Mouse (Mus musculus): Measurements from ENCODE around the gene Gk. TPM values are rescaled to one million over a fixed set of nuclear protein-coding genes. Genes with fewer than 3 reads are reported as not detected.

Gk gene
- polyA plus RNA-seq, 2 experiments, result 2.4 to 6.6 TPM

GRCm38 (mm10) chrX:85756005-85756404 lies 20.6 kb downstream of the Gk start:
- ATAC-seq (ENCODE audit: insufficient read depth), result no peak
- Histone ChIP-seq H3K9ac (replicated peaks) (no peak overlapping the region), H3K27ac (no peak overlapping the region), H3K4me3 (ENCODE audit: insufficient read depth in 1 of 2, low read depth in 2 of 2, low read length in 2 of 2) (no peak overlapping the region), H3K9me3 (ENCODE audit: control insufficient read depth, low read length) (no peaks in the 10 kb centered on the region), H3K36me3 (replicated peaks; ENCODE audit: control insufficient read depth, insufficient read depth, low read depth) (no peaks in the 10 kb centered on the region), H3K4me1 (replicated peaks; ENCODE audit: control insufficient read depth in 2 of 2, insufficient read depth in 2 of 2, low read length in 1 of 2) (no peaks in the 10 kb centered on the region), H3K27me3 (ENCODE audit: control insufficient read depth, insufficient read depth, low read length) (no peaks in the 10 kb centered on the region), H3K4me2 (ENCODE audit: low read depth) (no peak overlapping the region)
- TF ChIP-seq CTCF (IDR thresholded peaks at IDR 0.05; ENCODE audit: low read depth) (no peak), EP300 (IDR thresholded peaks at IDR 0.05; ENCODE audit: low read depth) (no peak)
- DNase-seq (ENCODE audit: low read depth in 3 of 3, low spot score in 3 of 3), result no peak
- 40% methylated on average over 3 of the region's 3 CpGs for WGBS (ENCODE audit: insufficient replicate concordance)

GRCm38 (mm10) chrX:85743837-85744236 lies 32.8 kb downstream of the Gk start:
- no peaks in the 10 kb centered on the region for H3K9me3 ChIP-seq (ENCODE audit: control insufficient read depth, low read length)
- no peaks in the 10 kb centered on the region for H3K4me1 ChIP-seq (replicated peaks; ENCODE audit: control insufficient read depth in 2 of 2, insufficient read depth in 2 of 2, low read length in 1 of 2)
- 59% methylated on average over 3 of the region's 3 CpGs for WGBS (ENCODE audit: insufficient replicate concordance)
- H3K27ac ChIP-seq, result no peak overlapping the region
- no peak overlapping the region for H3K9ac ChIP-seq (replicated peaks)
- H3K4me2 ChIP-seq (ENCODE audit: low read depth), result no peak overlapping the region
- ATAC-seq (ENCODE audit: insufficient read depth) (no peak), DNase-seq (ENCODE audit: low read depth in 3 of 3, low spot score in 3 of 3) (no peak)
- TF ChIP-seq CTCF (IDR thresholded peaks at IDR 0.05; ENCODE audit: low read depth) (no peak), EP300 (IDR thresholded peaks at IDR 0.05; ENCODE audit: low read depth) (no peak)
- H3K36me3 ChIP-seq (replicated peaks; ENCODE audit: control insufficient read depth, insufficient read depth, low read depth), result no peaks in the 10 kb centered on the region
- H3K4me3 ChIP-seq (ENCODE audit: insufficient read depth in 1 of 2, low read depth in 2 of 2, low read length in 2 of 2), result no peak overlapping the region
- H3K27me3 ChIP-seq (ENCODE audit: control insufficient read depth, insufficient read depth, low read length), result no peaks in the 10 kb centered on the region

- no peak for ATAC-seq (ENCODE audit: insufficient read depth)
These were observed 43.4 kb downstream of the Gk start for GRCm38 (mm10) chrX:85733228-85733627.

GRCm38 (mm10) chrX:85731133-85731938 lies 45.3 kb downstream of the Gk start:
- DNase-seq (ENCODE audit: low read depth in 3 of 3, low spot score in 3 of 3) (no peak), ATAC-seq (ENCODE audit: insufficient read depth) (no peak)
- WGBS (ENCODE audit: insufficient replicate concordance), result 78% methylated on average over 9 of the region's 9 CpGs
- Histone ChIP-seq H3K4me2 (ENCODE audit: low read depth) (no peak overlapping the region), H3K36me3 (replicated peaks; ENCODE audit: control insufficient read depth, insufficient read depth, low read depth) (no peaks in the 10 kb centered on the region), H3K9me3 (ENCODE audit: control insufficient read depth, low read length) (no peaks in the 10 kb centered on the region), H3K4me3 (ENCODE audit: insufficient read depth in 1 of 2, low read depth in 2 of 2, low read length in 2 of 2) (no peak overlapping the region), H3K27ac (no peak overlapping the region), H3K4me1 (replicated peaks; ENCODE audit: control insufficient read depth in 2 of 2, insufficient read depth in 2 of 2, low read length in 1 of 2) (no peaks in the 10 kb centered on the region), H3K9ac (replicated peaks) (no peak overlapping the region), H3K27me3 (ENCODE audit: control insufficient read depth, insufficient read depth, low read length) (no peaks in the 10 kb centered on the region)
- TF ChIP-seq EP300 (IDR thresholded peaks at IDR 0.05; ENCODE audit: low read depth) (no peak), CTCF (IDR thresholded peaks at IDR 0.05; ENCODE audit: low read depth) (no peak)

More at GRCm38 (mm10) chrX:85733228-85733627, 43.4 kb downstream of the Gk start:
- H3K9me3 ChIP-seq (ENCODE audit: control insufficient read depth, low read length), result no peaks in the 10 kb centered on the region
- no peak for DNase-seq (ENCODE audit: low read depth in 3 of 3, low spot score in 3 of 3)
- no peak overlapping the region for H3K4me3 ChIP-seq (ENCODE audit: insufficient read depth in 1 of 2, low read depth in 2 of 2, low read length in 2 of 2)
- 71% methylated on average over 5 of the region's 5 CpGs for WGBS (ENCODE audit: insufficient replicate concordance)
- H3K4me2 ChIP-seq (ENCODE audit: low read depth), result no peak overlapping the region
- no peaks in the 10 kb centered on the region for H3K36me3 ChIP-seq (replicated peaks; ENCODE audit: control insufficient read depth, insufficient read depth, low read depth)
- no peak for TF ChIP-seq CTCF (IDR thresholded peaks at IDR 0.05; ENCODE audit: low read depth)
- no peak for TF ChIP-seq EP300 (IDR thresholded peaks at IDR 0.05; ENCODE audit: low read depth)
- H3K9ac ChIP-seq (replicated peaks), result no peak overlapping the region
- H3K4me1 ChIP-seq (replicated peaks; ENCODE audit: control insufficient read depth in 2 of 2, insufficient read depth in 2 of 2, low read length in 1 of 2), result no peaks in the 10 kb centered on the region
- H3K27me3 ChIP-seq (ENCODE audit: control insufficient read depth, insufficient read depth, low read length), result no peaks in the 10 kb centered on the region
- no peak overlapping the region for H3K27ac ChIP-seq

GRCm38 (mm10) chrX:85721226-85721625 lies 55.4 kb downstream of the Gk start:
- Histone ChIP-seq H3K27ac (no peak overlapping the region), H3K9ac (replicated peaks) (no peak overlapping the region), H3K4me1 (replicated peaks; ENCODE audit: control insufficient read depth in 2 of 2, insufficient read depth in 2 of 2, low read length in 1 of 2) (no peaks in the 10 kb centered on the region), H3K9me3 (ENCODE audit: control insufficient read depth, low read length) (no peaks in the 10 kb centered on the region), H3K36me3 (replicated peaks; ENCODE audit: control insufficient read depth, insufficient read depth, low read depth) (no peaks in the 10 kb centered on the region), H3K4me3 (ENCODE audit: insufficient read depth in 1 of 2, low read depth in 2 of 2, low read length in 2 of 2) (no peak overlapping the region), H3K4me2 (ENCODE audit: low read depth) (no peak overlapping the region), H3K27me3 (ENCODE audit: control insufficient read depth, insufficient read depth, low read length) (no peaks in the 10 kb centered on the region)
- no peak for ATAC-seq (ENCODE audit: insufficient read depth)
- no peak for TF ChIP-seq EP300 (IDR thresholded peaks at IDR 0.05; ENCODE audit: low read depth)
- TF ChIP-seq CTCF (IDR thresholded peaks at IDR 0.05; ENCODE audit: low read depth), result peak; percentile 74
- no peak for DNase-seq (ENCODE audit: low read depth in 3 of 3, low spot score in 3 of 3)
